Mouse (Mus musculus) urinary bladder, postnatal 4 days (tissue): ENCODE data around the gene Abr.
A peak's percentile ranks its signal among the peaks of the same experiment; 100 is the strongest.

ENCODE experiments used
- DNase-seq, 2 experiments: peaks; one replicate each; pipeline ENCODE4 v3.0.0; 2021 to 2022; ENCODE audit warnings: low spot score in 2 of 2

Gene Abr

DNA sequence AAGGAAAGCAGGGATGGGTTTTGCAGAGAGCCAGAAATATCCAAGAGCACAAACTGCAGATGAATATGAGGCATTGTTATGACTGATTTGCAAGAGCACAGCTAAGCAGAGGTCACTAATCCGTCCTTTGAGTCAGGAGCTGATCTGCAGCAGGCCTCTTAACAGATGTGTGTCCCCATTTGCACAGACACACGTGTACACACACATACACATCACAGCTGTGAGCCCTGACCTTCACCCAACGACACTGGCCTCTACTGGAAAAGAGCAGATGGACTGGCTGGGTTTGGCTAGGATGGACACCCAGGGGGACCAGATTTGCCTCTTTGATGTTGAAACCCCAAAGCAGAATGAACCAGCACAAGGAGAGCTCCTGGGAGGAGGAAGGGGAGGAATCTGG, 52.7 kb downstream of the Abr start:
- no peak for DNase-seq

DNA sequence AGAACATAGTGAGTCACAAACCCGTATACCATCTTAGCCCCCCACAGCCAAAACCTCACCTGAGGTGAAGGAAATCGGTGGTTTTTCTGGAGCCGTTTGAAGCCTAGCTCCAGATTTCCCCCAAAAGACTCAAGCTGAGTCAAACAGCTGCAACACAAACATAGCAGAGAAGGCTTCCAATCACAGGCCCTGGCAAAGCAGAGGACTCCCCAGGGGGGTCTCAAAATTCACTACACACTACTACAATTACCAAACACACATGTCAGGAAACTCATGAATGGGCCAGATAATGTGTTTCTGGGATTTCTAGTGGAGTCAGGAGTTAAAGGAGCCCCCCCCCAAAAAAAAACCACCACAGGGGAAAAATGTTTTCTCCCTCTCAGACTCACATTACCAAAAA, 56.0 kb downstream of the Abr start:
- DNase-seq = no peak

DNA sequence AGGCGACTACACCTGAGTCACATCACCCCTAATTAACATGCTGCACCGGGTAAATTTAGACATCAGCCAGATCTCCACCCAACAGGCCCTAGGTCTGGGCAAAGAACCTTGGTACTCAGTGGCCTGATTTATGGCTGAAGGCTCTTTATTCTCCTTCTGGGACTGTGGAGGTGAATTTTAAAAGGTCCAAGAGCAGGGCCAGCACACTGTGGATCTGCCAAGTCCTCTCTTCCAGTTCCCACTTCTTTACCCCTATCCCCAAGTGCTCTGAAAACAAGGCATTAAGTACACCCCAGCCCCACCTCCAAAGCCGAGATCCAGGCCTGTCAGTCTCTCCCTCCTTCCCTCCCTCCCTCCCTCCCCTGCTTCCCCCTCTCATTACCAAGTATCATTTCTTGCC, 59.5 kb downstream of the Abr start:
- DNase-seq = no peak

GRCm38 (mm10) chr11:76562165-76562564, 59.9 kb downstream of the Abr start:
- no peak for DNase-seq

GRCm38 (mm10) chr11:76557837-76558236, 64.3 kb downstream of the Abr start:
- DNase-seq = no peak

DNA sequence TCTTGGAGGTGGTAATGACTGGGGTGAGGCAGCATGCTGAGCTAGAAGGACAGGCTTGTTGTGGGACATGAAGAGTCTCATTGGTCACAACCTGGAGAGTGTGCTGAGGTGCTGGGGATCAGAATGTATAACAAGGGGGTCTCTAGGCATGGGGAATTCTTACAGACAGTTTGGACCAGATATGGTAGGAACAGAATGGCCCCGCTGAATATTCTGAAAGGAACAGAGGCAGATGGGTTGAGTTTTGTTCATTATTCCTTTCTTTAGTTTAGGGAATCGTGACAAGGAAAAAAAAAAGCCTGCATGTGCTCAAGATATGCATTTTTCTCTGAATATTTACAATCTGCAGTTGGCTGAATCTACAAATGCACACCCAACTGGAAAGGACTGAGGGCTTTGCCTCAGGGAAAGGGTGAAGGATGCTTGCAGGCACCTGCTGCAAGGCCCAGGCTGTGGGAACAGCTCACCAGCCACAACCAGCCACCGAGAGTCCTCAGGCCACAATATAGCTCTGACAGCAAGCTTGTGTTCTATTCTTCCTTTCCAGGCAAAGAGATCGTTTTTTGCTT, 73.9 kb downstream of the Abr start:
- no peak for DNase-seq

DNA sequence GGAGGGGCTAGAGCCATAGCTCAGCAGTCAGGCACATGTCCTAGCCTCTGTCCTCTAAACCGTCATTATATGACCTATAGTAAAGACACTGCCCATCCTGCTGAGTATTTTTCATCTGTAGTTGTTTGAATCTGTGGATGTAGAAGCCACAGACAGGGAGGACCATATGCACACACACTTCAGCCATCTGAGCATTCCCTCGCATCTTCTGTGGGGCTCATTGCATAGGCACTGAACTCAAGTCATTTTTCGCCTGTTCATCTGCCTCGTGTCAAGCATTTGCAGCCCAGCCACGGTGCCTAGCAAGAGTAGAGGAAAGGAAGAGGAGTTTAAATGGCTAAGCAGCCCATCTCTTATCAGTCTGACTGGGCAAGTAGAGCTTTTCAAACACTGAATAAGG, 74.7 kb downstream of the Abr start:
- DNase-seq = no peak

- DNase-seq = no peak
Measured at GRCm38 (mm10) chr11:76546431-76546830, 75.7 kb downstream of the Abr start.

GRCm38 (mm10) chr11:76543300-76543699, 78.8 kb downstream of the Abr start:
- no peak for DNase-seq

DNA sequence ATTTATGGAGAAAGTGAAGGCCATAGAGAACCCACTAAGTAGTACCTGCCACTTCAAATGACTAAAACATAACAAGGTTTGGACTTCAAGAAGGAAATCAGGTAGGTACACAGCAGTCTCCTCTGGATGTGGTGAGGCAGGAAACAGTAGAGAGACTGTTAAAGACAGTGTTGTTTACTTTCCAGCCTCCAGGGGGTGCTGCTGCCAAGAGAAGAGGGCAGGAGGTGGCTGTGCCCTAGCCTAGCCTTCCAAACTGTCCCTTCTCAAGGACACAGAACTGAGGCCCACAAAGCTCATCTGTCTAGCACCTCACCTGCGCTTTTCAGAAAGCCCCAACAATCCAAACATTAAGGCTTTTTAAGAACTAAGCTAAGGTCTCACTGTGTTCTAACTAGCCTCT, 81.1 kb downstream of the Abr start:
- peak; percentile 37 to 70 for DNase-seq

DNA sequence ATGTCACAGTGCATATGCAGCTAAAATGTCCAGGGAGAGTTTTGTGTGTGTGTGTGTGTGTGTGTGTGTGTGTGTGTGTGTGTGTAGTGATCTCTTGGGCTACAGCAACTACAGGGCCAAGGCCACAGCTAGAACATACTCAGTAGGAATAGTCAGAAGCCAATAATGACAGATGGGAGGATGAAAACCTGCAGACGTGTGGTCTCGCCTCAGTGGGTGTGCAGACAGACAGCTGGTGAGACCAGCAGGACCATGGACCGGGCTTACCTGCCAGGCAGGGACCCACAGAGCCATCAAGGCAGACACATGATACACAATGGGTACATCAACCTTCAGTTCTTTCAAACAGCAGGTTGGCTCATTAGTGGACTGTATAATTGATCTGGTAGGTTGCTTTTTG, 84.7 kb downstream of the Abr start:
- no peak for DNase-seq

- no peak for DNase-seq
Measured at GRCm38 (mm10) chr11:76536576-76537354, 85.3 kb downstream of the Abr start.

GRCm38 (mm10) chr11:76532001-76532400, 90.1 kb downstream of the Abr start:
- DNase-seq = no peak

DNA sequence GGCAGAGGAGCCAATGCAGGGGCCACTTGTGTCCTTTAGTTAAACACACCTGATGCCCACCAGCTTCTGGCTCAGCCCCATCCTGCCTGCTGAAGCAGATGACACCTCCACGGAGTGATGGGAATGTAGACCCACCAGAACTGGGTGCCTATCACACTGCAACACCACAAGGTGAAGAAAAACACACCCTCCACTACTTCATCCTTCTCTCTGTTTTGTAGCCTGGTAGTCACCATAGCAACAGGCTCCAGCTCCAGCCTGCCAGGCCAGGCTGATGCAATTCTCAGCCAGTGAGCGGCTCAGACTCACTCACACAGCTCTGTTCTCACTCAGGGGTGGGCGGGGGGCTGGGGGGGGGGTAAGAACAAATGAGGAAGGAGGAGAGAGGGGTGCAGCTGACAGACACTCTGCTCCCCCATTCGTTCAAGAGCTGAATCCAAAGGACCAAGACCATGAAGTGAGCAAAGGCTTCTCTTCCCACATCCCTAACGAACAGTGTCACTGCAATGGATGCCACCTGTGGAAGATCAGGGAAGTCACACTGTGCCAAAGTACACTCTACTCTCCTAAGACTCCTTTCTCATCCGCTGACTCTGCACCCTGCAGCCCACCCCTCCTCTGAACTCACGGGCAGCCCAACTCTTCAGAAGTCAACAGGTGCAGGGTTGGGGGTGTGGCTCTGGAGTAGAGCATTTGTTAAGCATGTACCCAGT, 91.0 kb downstream of the Abr start:
- no peak for DNase-seq

GRCm38 (mm10) chr11:76530168-76530935, 91.8 kb downstream of the Abr start:
- DNase-seq = no peak

GRCm38 (mm10) chr11:76529352-76530141, 92.6 kb downstream of the Abr start:
- no peak for DNase-seq

- no peak for DNase-seq
Measured at GRCm38 (mm10) chr11:76525646-76526351, 96.3 kb downstream of the Abr start.

GRCm38 (mm10) chr11:76524947-76525346, 97.2 kb downstream of the Abr start:
- DNase-seq = no peak

- DNase-seq = peak in 1 of 2 experiments; percentile 48
Measured at GRCm38 (mm10) chr11:76523356-76523755, 98.8 kb downstream of the Abr start.

GRCm38 (mm10) chr11:76520889-76521288, 101.2 kb downstream of the Abr start:
- no peak for DNase-seq

- no peak for DNase-seq
Measured at GRCm38 (mm10) chr11:76518613-76519012, 103.5 kb downstream of the Abr start.
